Mouse (Mus musculus) cortical plate, adult 2 months (tissue): ENCODE data around the gene Mmab.

ENCODE experiments used
- CTCF ChIP-seq: fragments of 200-500 bp; IDR thresholded peaks from 2 replicates; pipeline ENCODE4 v1.5.1; 2011; ENCODE audit warnings: mild to moderate bottlenecking, control low read depth, low read length; ENCODE audit not compliant: insufficient read depth; ENCODE audit errors: extremely low read depth
- POLR2A ChIP-seq: fragments of 200-500 bp; IDR thresholded peaks from 2 replicates; pipeline ENCODE4 v1.6.1; 2011; ENCODE audit warnings: mild to moderate bottlenecking, low read length, control low read depth; ENCODE audit not compliant: insufficient read depth; ENCODE audit errors: extremely low read depth

DNA sequence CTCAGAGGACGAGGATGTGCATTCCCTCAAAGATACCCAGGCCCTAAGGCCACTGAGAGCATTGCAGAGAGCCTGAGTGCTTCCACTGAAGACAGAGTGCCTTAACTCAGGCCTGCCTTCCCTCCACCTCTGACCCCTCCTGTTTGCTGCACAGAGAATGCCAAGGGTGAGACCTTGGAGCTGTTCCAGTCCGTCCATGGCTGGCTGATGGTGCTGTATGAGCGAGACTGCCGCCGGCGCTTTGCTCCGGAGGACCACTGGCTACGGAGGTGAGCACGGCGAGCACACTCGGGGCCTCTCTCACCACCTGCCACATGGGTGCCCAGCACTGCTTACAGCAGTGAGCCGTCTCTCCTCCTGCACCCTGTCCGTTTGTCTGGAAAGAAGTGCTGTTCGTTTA is 37.3 kb downstream of the Mmab start:
- TF ChIP-seq POLR2A (no peak), CTCF (no peak)
